Mouse (Mus musculus): ENCODE results near the gene Rab5c.

GRCm38 (mm10) chr11:100741348-100741747 is 3.3 kb upstream of the Rab5c start:
- TF ChIP-seq CTCF (IDR thresholded peaks at IDR 0.05; ENCODE audit: extremely low read depth, insufficient read length, insufficient replicate concordance, low read depth, low read length), result no peak
- TF ChIP-seq POLR2A (IDR thresholded peaks at IDR 0.05; ENCODE audit: low read depth, low read length), result no peak

All from small intestine, adult 2 months (tissue).